Mouse (Mus musculus) hindbrain, embryonic 16.5 days (tissue): ENCODE results near the gene Egr2. TPM values are rescaled to one million over a fixed set of nuclear protein-coding genes. Genes with fewer than 3 reads are reported as not detected.

ENCODE experiments used
- ATAC-seq: fragments of 200-750 bp; cut with Nextera tagmentation; 2 replicates; pipeline ENCODE4 v1.8.0; 2017; ENCODE audit warnings: moderate TSS enrichment, moderate library complexity
- H3K27ac ChIP-seq: fragments of 300-500 bp; sonication (generic); 2 replicates; pipeline ENCODE4 v1.5.1; 2014; ENCODE audit warnings: low read depth, mild to moderate bottlenecking, control low read depth, low read length, moderate library complexity
- H3K27me3 ChIP-seq: fragments of 300-500 bp; sonication (generic); replicated peaks from 2 replicates; pipeline ENCODE4 v1.6.1; 2014; ENCODE audit warnings: low read length; ENCODE audit not compliant: control insufficient read depth, insufficient read depth
- H3K36me3 ChIP-seq: fragments of 300-500 bp; sonication (generic); 2 replicates; pipeline ENCODE4 v1.6.1; 2014; ENCODE audit warnings: mild to moderate bottlenecking, low read length, moderate library complexity, mixed read lengths; ENCODE audit not compliant: control insufficient read depth, insufficient read depth
- H3K4me1 ChIP-seq: fragments of 300-500 bp; sonication (generic); 2 replicates; pipeline ENCODE4 v1.6.1; 2014; ENCODE audit warnings: low read depth, low read length; ENCODE audit not compliant: control insufficient read depth, insufficient read depth
- H3K4me2 ChIP-seq: fragments of 300-500 bp; sonication (generic); 2 replicates; pipeline ENCODE4 v1.6.1; 2014; ENCODE audit warnings: mild to moderate bottlenecking, low read length, control low read depth, moderate library complexity
- H3K4me3 ChIP-seq: fragments of 300-500 bp; sonication (generic); 2 replicates; pipeline ENCODE4 v1.5.1; 2014; ENCODE audit warnings: mild to moderate bottlenecking, low read length, control low read depth, moderate library complexity
- H3K9ac ChIP-seq: fragments of 300-500 bp; sonication (generic); 2 replicates; pipeline ENCODE4 v1.6.1; 2014; ENCODE audit warnings: low read depth, mild to moderate bottlenecking, control low read depth, low read length, moderate library complexity
- H3K9me3 ChIP-seq: fragments of 300-500 bp; sonication (generic); 2 replicates; pipeline ENCODE4 v1.6.1; 2014; ENCODE audit warnings: mild to moderate bottlenecking, low read length, moderate library complexity; ENCODE audit not compliant: control insufficient read depth
- WGBS: fragments of 180-500 bp; shearing (Covaris S2); extraction: QIAGEN DNeasy Blood & Tissue Kit; methylation state at CpG from one replicate; pipeline ENCODE4 v1.1.7; 2014; 5-methylcytosine and 5-hydroxymethylcytosine counted together
- polyA plus RNA-seq: library from polyadenylated mRNA; unstranded; fragments of >200 nt; fragmentation: Nextera tagmentation; extraction: Ambion mirVana; gene quantifications from 2 replicates; pipeline ENCODE4 v1.2.1, GENCODE M21; 2015

Gene Egr2
- polyA plus RNA-seq, 1 experiment from 2014 or later, result 1.4 TPM

- Histone ChIP-seq H3K9ac (peak overlapping the region; percentile 55), H3K4me2 (peak overlapping the region; percentile 97), H3K9me3 (no peaks in the 10 kb centered on the region), H3K27ac (no peak overlapping the region), H3K4me3 (peak overlapping the region; percentile 71), H3K4me1 (peaks cover 36% of the 10 kb centered on the region), H3K36me3 (no peaks in the 10 kb centered on the region), H3K27me3 (peaks cover 72% of the 10 kb centered on the region)
- peak; percentile 35 for ATAC-seq
- under 1% methylated on average over 30 of the region's 32 CpGs for WGBS
These were observed 1.4 kb downstream of the Egr2 start for GRCm38 (mm10) chr10:67536621-67537141.

GRCm38 (mm10) chr10:67537151-67537994 is 2.1 kb downstream of the Egr2 start:
- no peak overlapping the region for H3K27ac ChIP-seq

GRCm38 (mm10) chr10:67538106-67538505 is 2.8 kb downstream of the Egr2 start:
- Histone ChIP-seq H3K36me3 (no peaks in the 10 kb centered on the region), H3K27me3 (peaks cover 72% of the 10 kb centered on the region), H3K9ac (0 out of 2 replicates have a peak overlapping the region, but pooled peaks have one; percentile 38), H3K9me3 (no peaks in the 10 kb centered on the region), H3K4me1 (peaks cover 36% of the 10 kb centered on the region), H3K4me2 (peak overlapping the region; percentile 97), H3K27ac (no peak overlapping the region), H3K4me3 (peak overlapping the region; percentile 71)
- WGBS, result under 1% methylated on average over 19 of the region's 19 CpGs
- ATAC-seq, result no peak

More at GRCm38 (mm10) chr10:67537151-67537994, 2.1 kb downstream of the Egr2 start:
- under 1% methylated on average over 51 of the region's 51 CpGs for WGBS
- Histone ChIP-seq H3K4me3 (peak overlapping the region; percentile 71), H3K9ac (peak overlapping the region; percentile 61), H3K4me1 (peaks cover 36% of the 10 kb centered on the region), H3K9me3 (no peaks in the 10 kb centered on the region), H3K4me2 (peak overlapping the region; percentile 97), H3K27me3 (peaks cover 73% of the 10 kb centered on the region), H3K36me3 (no peaks in the 10 kb centered on the region)
- peak; percentile 87 for ATAC-seq

DNA sequence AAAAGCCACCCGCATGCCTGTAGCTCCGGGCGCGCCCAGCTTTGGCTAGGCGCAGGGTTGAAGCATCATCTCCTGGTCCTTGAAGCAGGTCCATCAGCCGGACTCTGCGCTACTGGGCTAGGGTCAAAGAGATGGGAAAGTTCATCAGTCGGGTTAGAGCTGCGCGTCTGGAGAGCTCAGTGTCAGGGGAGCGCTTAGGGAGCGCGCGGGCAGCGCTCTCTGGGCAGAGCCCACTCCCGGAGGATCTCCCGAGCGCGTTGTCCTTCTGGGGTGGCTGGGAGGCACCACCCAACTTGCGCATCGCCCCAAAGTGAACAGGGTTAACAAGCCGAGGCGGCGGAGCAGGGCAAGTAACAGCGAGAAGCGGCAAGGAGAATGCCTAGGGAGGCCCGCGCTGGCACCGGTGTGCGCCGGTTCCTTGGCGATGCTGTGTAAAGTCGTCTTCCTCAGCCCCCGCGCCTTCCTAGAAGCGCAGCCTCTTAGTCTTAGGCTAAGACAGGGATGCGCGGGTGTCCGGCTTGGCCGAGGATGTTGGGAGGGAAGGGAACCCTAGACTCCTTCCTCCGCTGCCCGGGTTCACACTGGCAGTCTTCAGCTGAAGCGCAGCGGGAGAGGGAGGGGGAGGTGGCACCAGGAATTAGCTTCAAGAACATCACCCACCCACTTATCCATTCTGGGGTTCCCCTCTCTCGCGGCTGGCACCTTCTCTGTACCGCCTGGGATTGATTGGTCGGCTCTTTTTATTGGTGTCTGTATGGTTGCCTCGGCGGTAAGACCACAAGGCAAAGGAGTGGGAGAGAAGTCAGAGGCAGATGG is 3.5 kb downstream of the Egr2 start:
- H3K4me3 ChIP-seq, result peak overlapping the region; percentile 71
- H3K4me2 ChIP-seq, result peak overlapping the region; percentile 97
- H3K36me3 ChIP-seq, result no peaks in the 10 kb centered on the region
- WGBS, result under 1% methylated on average over 49 of the region's 50 CpGs
- H3K27ac ChIP-seq, result no peak overlapping the region
- H3K27me3 ChIP-seq, result peaks cover 65% of the 10 kb centered on the region
- ATAC-seq, result no peak
- peak overlapping the region; percentile 38; the same call in 1 of the 2 replicates for H3K9ac ChIP-seq
- H3K9me3 ChIP-seq, result no peaks in the 10 kb centered on the region
- H3K4me1 ChIP-seq, result peaks cover 36% of the 10 kb centered on the region

- WGBS, result 32% methylated on average over 6 of the region's 6 CpGs
- peaks cover 59% of the 10 kb centered on the region for H3K27me3 ChIP-seq
- H3K4me1 ChIP-seq, result peaks cover 36% of the 10 kb centered on the region
- no peak for ATAC-seq
- no peak overlapping the region for H3K9ac ChIP-seq
- H3K4me3 ChIP-seq, result peak overlapping the region; percentile 71
- H3K27ac ChIP-seq, result no peak overlapping the region
- no peaks in the 10 kb centered on the region for H3K36me3 ChIP-seq
- H3K9me3 ChIP-seq, result no peaks in the 10 kb centered on the region
- H3K4me2 ChIP-seq, result no peak overlapping the region; the same call in 1 of the 2 replicates
These were observed 4.1 kb downstream of the Egr2 start for GRCm38 (mm10) chr10:67539401-67539730.

GRCm38 (mm10) chr10:67540591-67540990 is 5.3 kb downstream of the Egr2 start:
- H3K27me3 ChIP-seq, result peaks cover 47% of the 10 kb centered on the region
- H3K9me3 ChIP-seq, result no peaks in the 10 kb centered on the region
- no peak overlapping the region for H3K9ac ChIP-seq
- 15% methylated on average over 19 of the region's 19 CpGs for WGBS
- H3K27ac ChIP-seq, result no peak overlapping the region
- ATAC-seq, result no peak
- H3K4me3 ChIP-seq, result no peak overlapping the region
- H3K4me2 ChIP-seq, result no peak overlapping the region
- H3K36me3 ChIP-seq, result no peaks in the 10 kb centered on the region
- peaks cover 31% of the 10 kb centered on the region for H3K4me1 ChIP-seq

DNA sequence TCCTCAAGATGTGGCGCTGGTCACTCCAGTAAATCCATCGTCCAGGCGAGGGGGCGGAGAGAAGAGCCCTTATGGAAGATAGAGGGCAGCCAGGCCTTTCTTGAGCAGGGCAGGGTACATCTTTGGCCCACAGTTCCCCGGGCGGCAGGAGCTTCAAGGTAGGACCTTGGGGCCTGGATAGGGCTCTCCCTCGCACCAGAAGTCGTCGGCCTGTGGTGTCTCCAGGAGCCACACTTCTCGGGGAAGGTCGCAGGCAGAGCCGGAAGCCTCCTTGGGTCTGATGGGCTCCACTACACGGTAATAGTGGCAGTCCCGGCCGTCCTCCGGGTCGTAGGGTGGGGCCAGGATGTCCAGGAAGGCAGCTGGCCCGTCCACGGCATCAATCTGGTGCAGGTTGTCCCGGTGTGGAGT is 12.6 kb downstream of the Egr2 start:
- 1% methylated on average over 20 of the region's 20 CpGs for WGBS
- H3K9ac ChIP-seq, result peak overlapping the region; percentile 91
- no peaks in the 10 kb centered on the region for H3K27me3 ChIP-seq
- H3K27ac ChIP-seq, result peak overlapping the region; percentile 97
- peak overlapping the region; percentile 82 for H3K4me3 ChIP-seq
- peak overlapping the region; percentile 70 for H3K4me2 ChIP-seq
- ATAC-seq, result peak; percentile 5; the same call in 1 of the 2 replicates
- no peaks in the 10 kb centered on the region for H3K36me3 ChIP-seq
- H3K4me1 ChIP-seq, result peaks cover 24% of the 10 kb centered on the region
- no peaks in the 10 kb centered on the region for H3K9me3 ChIP-seq

- Histone ChIP-seq H3K9me3 (no peaks in the 10 kb centered on the region), H3K4me1 (peaks cover 24% of the 10 kb centered on the region), H3K27me3 (no peaks in the 10 kb centered on the region), H3K9ac (peak overlapping the region; percentile 91), H3K4me3 (peak overlapping the region; percentile 82), H3K4me2 (peak overlapping the region; percentile 70), H3K27ac (peak overlapping the region; percentile 97), H3K36me3 (no peaks in the 10 kb centered on the region)
- 0% methylated on average over 72 of the region's 73 CpGs for WGBS
- peak; percentile 87 for ATAC-seq
These were observed 13.1 kb downstream of the Egr2 start for GRCm38 (mm10) chr10:67548261-67548854.
